Comparison of ENCODE assay signal across 10 mouse cellular contexts in genomic region chr19:53649802-53650201, GRCm38 (mm10). TPM values are rescaled to one million over a fixed set of nuclear protein-coding genes. Genes with fewer than 3 reads are reported as not detected.
DNase-seq lines count a peak whose midpoint lies in the region; ATAC-seq and TF ChIP-seq lines count a peak whose summit lies in the region.
"Had no signal": no experiment of that assay in that cellular context is flagged by ENCODE, and none has a peak within 500 bp of the region (broad histone marks: within the 10 kb centered on the region; RNA-seq: fewer than 3 reads in every experiment).

No protein-coding gene starts in this region.

- no peak overlapping the region for H3K9ac ChIP-seq in liver, postnatal 0 days (replicated peaks)

- no peaks in the 10 kb centered on the region for H3K9me3 ChIP-seq in liver, postnatal 0 days (ENCODE audit: low read length)
- H3K9me3 ChIP-seq: limb, embryonic 13.5 days had no signal

- peak; percentile 61; the same call in 1 of the 2 replicates for ATAC-seq in liver, postnatal 0 days

- no peak for DNase-seq in gastrocnemius, adult 2 months
- no peak for DNase-seq in gastrocnemius, postnatal 10 days
- peak; percentile 29 for DNase-seq in lung, postnatal 10 days
- no peak for DNase-seq in lung, postnatal 36 days
- peak; percentile 42 for DNase-seq in kidney, adult 9 months
- DNase-seq in liver, postnatal 0 days, result peak; percentile 31
- no peak for DNase-seq in thymus, adult 2 months
- DNase-seq in spleen, postnatal 14 days (ENCODE audit: low spot score in 2 of 2), result no peak
- DNase-seq: cerebellum, adult 8-10 months had no signal

- WGBS in liver, postnatal 0 days (ENCODE audit: insufficient replicate concordance), result 53% methylated on average over 5 of the region's 5 CpGs
- WGBS in thymus, adult 2 months, result 84% methylated on average over 5 of the region's 5 CpGs

- H3K27ac ChIP-seq in gastrocnemius, adult 2 months, result peak overlapping the region; percentile 92
- no peak overlapping the region for H3K27ac ChIP-seq in liver, postnatal 0 days (ENCODE audit: low read depth)
- H3K27ac ChIP-seq in thymus, adult 2 months (ENCODE audit: control insufficient read depth, insufficient read depth, low read length), result no peak overlapping the region

- no peak for TF ChIP-seq EP300 in liver, postnatal 0 days (IDR thresholded peaks at IDR 0.05; ENCODE audit: low read depth)

- H3K27me3 ChIP-seq in liver, postnatal 0 days (ENCODE audit: insufficient read depth, low read length), result no peaks in the 10 kb centered on the region
- no peaks in the 10 kb centered on the region for H3K27me3 ChIP-seq in thymus, adult 2 months (ENCODE audit: control insufficient read depth, insufficient read depth, low read length)

- H3K4me2 ChIP-seq in liver, postnatal 0 days (ENCODE audit: low read depth, low read length), result no peak overlapping the region

- H3K4me3 ChIP-seq in gastrocnemius, adult 2 months, result no peak overlapping the region
- no peak overlapping the region for H3K4me3 ChIP-seq in liver, postnatal 0 days (ENCODE audit: low read depth, low read length)
- no peak overlapping the region for H3K4me3 ChIP-seq in thymus, adult 2 months (ENCODE audit: control insufficient read depth, insufficient read depth, low read length)
- H3K4me3 ChIP-seq: limb, embryonic 13.5 days had no signal

- no peak for TF ChIP-seq CTCF in gastrocnemius, adult 2 months (IDR thresholded peaks at IDR 0.05)
- TF ChIP-seq CTCF in liver, postnatal 0 days (IDR thresholded peaks at IDR 0.05; ENCODE audit: low read depth), result no peak
- TF ChIP-seq CTCF in thymus, adult 2 months (IDR thresholded peaks at IDR 0.05; ENCODE audit: borderline replicate concordance, control insufficient read depth, extremely low read depth, insufficient read depth, low read length, poor library complexity), result no peak

- TF ChIP-seq POLR2A in thymus, adult 2 months (IDR thresholded peaks at IDR 0.05; ENCODE audit: control insufficient read depth, extremely low read depth, insufficient read depth, low read length, poor library complexity), result no peak

- peaks cover 20% of the 10 kb centered on the region for H3K36me3 ChIP-seq in liver, postnatal 0 days (replicated peaks; ENCODE audit: insufficient read depth, low read length)
- H3K36me3 ChIP-seq in thymus, adult 2 months (ENCODE audit: control insufficient read depth, insufficient read depth, low read length), result peaks cover 16% of the 10 kb centered on the region

- intact Hi-C loops in gastrocnemius, adult 2 months (cut with DNase I), result loop anchor here (2.0 to 10.0 kb wide), 5 partner anchors 52 to 277 kb away; no protein-coding TSS in a partner anchor

- H3K4me1 ChIP-seq in liver, postnatal 0 days (ENCODE audit: insufficient read depth), result no peaks in the 10 kb centered on the region; the same call in 1 of the 2 replicates
- no peaks in the 10 kb centered on the region for H3K4me1 ChIP-seq in thymus, adult 2 months (replicated peaks; ENCODE audit: control insufficient read depth, insufficient read depth, low read length)

RNA-seq across cellular contexts. Expression of gene Rbm20, which starts 27.3 kb away (rescaled TPM):
- total RNA-seq in gastrocnemius, adult 2 months (2021), result 10 to 100 TPM; 72.6 to 73.2 TPM
- 10 to 100 TPM; 74.3 to 77.4 TPM for total RNA-seq in gastrocnemius, postnatal 10 days (2021)
- 0.16 and 0.17 TPM in 2 replicates for polyA plus RNA-seq in liver, postnatal 0 days (2015; fragmentation: Nextera tagmentation; extraction: Ambion mirVana)
- 1.4 and 9.8 TPM in 2 replicates for polyA plus RNA-seq in thymus, adult 2 months (2012; rRNA removed)

RNA-seq across cellular contexts. Expression of gene Smc3, which starts 49.6 kb away (rescaled TPM):
- total RNA-seq in gastrocnemius, adult 2 months (2021), result 10 to 100 TPM; 15.6 to 20.0 TPM
- total RNA-seq in gastrocnemius, postnatal 10 days (2021), result 10 to 100 TPM; 22.5 to 27.4 TPM
- polyA plus RNA-seq in liver, postnatal 0 days (2015; fragmentation: Nextera tagmentation; extraction: Ambion mirVana), result 19.4 and 19.7 TPM in 2 replicates
- 8.7 and 9.0 TPM in 2 replicates for polyA plus RNA-seq in thymus, adult 2 months (2012; rRNA removed)

Comparison
In these comparisons a context has a peak if more than half of its experiments do, and no peak if none do; other contexts are left out.
1. DNase-seq: peak in lung, postnatal 10 days (single experiment), kidney, adult 9 months (single experiment) and liver, postnatal 0 days (single experiment); none in gastrocnemius, adult 2 months (single experiment), gastrocnemius, postnatal 10 days (single experiment), lung, postnatal 36 days (single experiment), thymus, adult 2 months (single experiment) and spleen, postnatal 14 days (0 of 2).